Mouse (Mus musculus): ENCODE measurements around the gene AI182371.

- TF ChIP-seq POLR2A (IDR thresholded peaks at IDR 0.05; ENCODE audit: insufficient read depth, low read depth, low read length) = no peak
- no peak for TF ChIP-seq CTCF (IDR thresholded peaks at IDR 0.05; ENCODE audit: insufficient read depth, low read depth, low read length)
Observed at GRCm38 (mm10) chr2:35104843-35105242, 3.5 kb upstream of the AI182371 start.
